Comparison of ENCODE assay signal across 8 mouse cellular contexts in the genomic region with DNA sequence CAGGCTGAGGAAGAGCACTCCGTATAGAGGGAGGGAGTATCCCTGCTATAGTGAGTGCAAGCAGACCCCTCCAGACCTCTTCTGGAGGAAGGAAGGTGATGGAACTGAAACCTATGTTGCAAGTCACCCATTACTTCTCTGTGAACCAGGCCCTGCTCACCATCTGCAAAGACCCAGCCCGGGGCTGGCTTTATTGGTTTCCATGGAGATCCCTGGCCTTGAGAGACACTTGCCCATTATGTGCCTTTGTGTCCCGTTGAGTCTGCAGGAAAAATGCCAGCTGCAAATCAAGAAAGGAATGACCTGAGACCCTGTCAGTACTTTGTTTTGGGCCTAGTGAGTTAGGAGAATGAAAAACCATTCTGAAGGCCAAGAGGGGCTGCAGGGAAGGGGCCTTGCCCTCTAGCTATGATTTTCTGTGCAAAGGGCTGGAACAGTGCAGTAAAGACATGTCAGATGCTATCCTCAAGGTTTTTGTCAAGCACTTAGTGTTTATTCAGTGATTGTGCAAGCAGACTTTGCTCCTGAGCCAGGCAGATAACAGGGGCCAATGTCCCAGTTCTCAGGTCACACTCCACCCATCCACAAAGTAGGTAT. TPM values are rescaled to one million over a fixed set of nuclear protein-coding genes. Genes with fewer than 3 reads are reported as not detected.
DNase-seq lines count a peak whose midpoint lies in the region; ATAC-seq lines count a peak whose summit lies in the region.
"Had no signal": no experiment of that assay in that cellular context is flagged by ENCODE, and none has a peak within 500 bp of the region (broad histone marks: within the 10 kb centered on the region; RNA-seq: fewer than 3 reads in every experiment).

No protein-coding gene starts in this region.

- peaks cover 32% of the 10 kb centered on the region for H3K4me1 ChIP-seq in hindbrain, embryonic 10.5 days (replicated peaks)
- H3K4me1 ChIP-seq in midbrain, embryonic 12.5 days: peaks cover 19% of the 10 kb centered on the region
- no peaks in the 10 kb centered on the region for H3K4me1 ChIP-seq in kidney, embryonic 15.5 days

- no peaks in the 10 kb centered on the region for H3K9me3 ChIP-seq in hindbrain, embryonic 10.5 days
- H3K9me3 ChIP-seq in midbrain, embryonic 12.5 days: no peaks in the 10 kb centered on the region
- no peaks in the 10 kb centered on the region for H3K9me3 ChIP-seq in kidney, embryonic 15.5 days (replicated peaks)

- no peaks in the 10 kb centered on the region for H3K36me3 ChIP-seq in hindbrain, embryonic 10.5 days
- no peaks in the 10 kb centered on the region for H3K36me3 ChIP-seq in midbrain, embryonic 12.5 days
- H3K36me3 ChIP-seq in kidney, embryonic 15.5 days: no peaks in the 10 kb centered on the region

- H3K9ac ChIP-seq in midbrain, embryonic 12.5 days (replicated peaks): no peak overlapping the region
- no peak overlapping the region for H3K9ac ChIP-seq in kidney, embryonic 15.5 days

- DNase-seq in Muller cell, postnatal 12 days (ENCODE audit: inconsistent ontology term): peak; percentile 68
- DNase-seq in ZHBTc4 (ENCODE audit: low read depth, low spot score): peak; percentile 67
- DNase-seq in hindbrain, embryonic 10.5 days (ENCODE audit: low spot score): peak; percentile 71
- no peak for DNase-seq in thymus, postnatal 4 days
- DNase-seq in spleen, postnatal 14 days (ENCODE audit: low spot score in 2 of 2): no peak

- peak overlapping the region; percentile 78 for H3K27ac ChIP-seq in hindbrain, embryonic 10.5 days
- peak overlapping the region; percentile 77 for H3K27ac ChIP-seq in midbrain, embryonic 12.5 days (replicated peaks)
- no peak overlapping the region for H3K27ac ChIP-seq in kidney, embryonic 15.5 days

- H3K27me3 ChIP-seq in hindbrain, embryonic 10.5 days (ENCODE audit: insufficient read depth, poor library complexity, severe bottlenecking): peaks cover 13% of the 10 kb centered on the region; the same call in 1 of the 2 replicates
- H3K27me3 ChIP-seq in midbrain, embryonic 12.5 days: 0 out of 2 replicates have a peak, but pooled peaks cover 5% of the 10 kb centered on the region
- no peaks in the 10 kb centered on the region for H3K27me3 ChIP-seq in kidney, embryonic 15.5 days

- H3K4me2 ChIP-seq in midbrain, embryonic 12.5 days (replicated peaks): no peak overlapping the region
- H3K4me2 ChIP-seq in kidney, embryonic 15.5 days: no peak overlapping the region

- WGBS in hindbrain, embryonic 10.5 days: 12% methylated on average over 3 of the region's 3 CpGs
- 13% methylated on average over 3 of the region's 3 CpGs for WGBS in midbrain, embryonic 12.5 days
- WGBS in kidney, embryonic 15.5 days: 19% methylated on average over 3 of the region's 3 CpGs

- peak; percentile 74 for ATAC-seq in midbrain, embryonic 12.5 days (ENCODE audit: low FRiP score, low read depth)
- ATAC-seq in kidney, embryonic 15.5 days (replicated peaks; ENCODE audit: low FRiP score): no peak
- ATAC-seq: activated CD4-positive, CD25-positive, alpha-beta regulatory T cell, adult 4 months had no signal

- H3K4me3 ChIP-seq in hindbrain, embryonic 10.5 days: no peak overlapping the region
- no peak overlapping the region for H3K4me3 ChIP-seq in midbrain, embryonic 12.5 days
- H3K4me3 ChIP-seq in kidney, embryonic 15.5 days (replicated peaks): no peak overlapping the region

RNA-seq across cellular contexts. Expression of a gene that starts 53.0 kb away (rescaled TPM):
- 22.7 and 27.2 TPM in 2 replicates for polyA plus RNA-seq in hindbrain, embryonic 10.5 days (2016; fragmentation: Nextera tagmentation; extraction: Ambion mirVana)
- polyA plus RNA-seq in midbrain, embryonic 12.5 days (2016; fragmentation: Nextera tagmentation; extraction: Ambion mirVana): 39.5 and 40.3 TPM in 2 replicates
- 40.4 and 41.4 TPM in 2 replicates for polyA plus RNA-seq in kidney, embryonic 15.5 days (2015; fragmentation: Nextera tagmentation; extraction: Ambion mirVana)

Comparison
In these comparisons a context has a peak if more than half of its experiments do, and no peak if none do; other contexts are left out.
1. DNase-seq: peak in Muller cell, postnatal 12 days (single experiment), ZHBTc4 (single experiment) and hindbrain, embryonic 10.5 days (single experiment); none in thymus, postnatal 4 days (single experiment) and spleen, postnatal 14 days (0 of 2).